Mouse (Mus musculus): ENCODE results near the gene Kif16b. TPM values are rescaled to one million over a fixed set of nuclear protein-coding genes. Genes with fewer than 3 reads are reported as not detected.

Kif16b gene
- total and polyA plus RNA-seq, 2 experiments from 2014 or later: 2.7 to 9.9 TPM

GRCm38 (mm10) chr2:142625756-142626155 lies 275.6 kb downstream of the Kif16b start:
- H3K36me3 ChIP-seq (ENCODE audit: insufficient read depth): no peaks in the 10 kb centered on the region
- whole genome bisulfite sequencing: 64% methylated on average over 4 of the region's 4 CpGs
- ATAC-seq (peak; percentile 55; the same call in 1 of the 2 replicates), DNase-seq (no peak)
- H3K4me1 ChIP-seq (ENCODE audit: insufficient read depth): no peaks in the 10 kb centered on the region
- H3K4me3 ChIP-seq (ENCODE audit: low read depth, low read length): no peak overlapping the region
- no peak for TF ChIP-seq CTCF (IDR thresholded peaks at IDR 0.05; ENCODE audit: low read depth)
- no peaks in the 10 kb centered on the region for H3K9me3 ChIP-seq (ENCODE audit: low read length)
- H3K27ac ChIP-seq (ENCODE audit: low read depth, low read length): no peak overlapping the region
- no peak overlapping the region for H3K4me2 ChIP-seq (ENCODE audit: low read depth)
- H3K9ac ChIP-seq: no peak overlapping the region
- no peaks in the 10 kb centered on the region for H3K27me3 ChIP-seq (ENCODE audit: insufficient read depth, low read length)

- ATAC-seq: no peak
Measured at GRCm38 (mm10) chr2:142625101-142625500, 276.2 kb downstream of the Kif16b start.

GRCm38 (mm10) chr2:142624254-142624653 lies 277.1 kb downstream of the Kif16b start:
- no peak overlapping the region for H3K9ac ChIP-seq
- H3K4me2 ChIP-seq (ENCODE audit: low read depth): no peak overlapping the region
- no peaks in the 10 kb centered on the region for H3K9me3 ChIP-seq (ENCODE audit: low read length)
- H3K4me3 ChIP-seq (ENCODE audit: low read depth, low read length): no peak overlapping the region
- H3K27me3 ChIP-seq (ENCODE audit: insufficient read depth, low read length): no peaks in the 10 kb centered on the region
- 88% methylated on average over 2 of the region's 2 CpGs for WGBS
- no peak for DNase-seq
- no peaks in the 10 kb centered on the region for H3K36me3 ChIP-seq (ENCODE audit: insufficient read depth)
- TF ChIP-seq CTCF (IDR thresholded peaks at IDR 0.05; ENCODE audit: low read depth): no peak
- no peaks in the 10 kb centered on the region for H3K4me1 ChIP-seq (ENCODE audit: insufficient read depth)
- no peak for ATAC-seq
- no peak overlapping the region for H3K27ac ChIP-seq (ENCODE audit: low read depth, low read length)

More at GRCm38 (mm10) chr2:142625101-142625500, 276.2 kb downstream of the Kif16b start:
- no peak for TF ChIP-seq CTCF (IDR thresholded peaks at IDR 0.05; ENCODE audit: low read depth)
- Histone ChIP-seq H3K4me1 (ENCODE audit: insufficient read depth) (no peaks in the 10 kb centered on the region), H3K36me3 (ENCODE audit: insufficient read depth) (no peaks in the 10 kb centered on the region), H3K4me2 (ENCODE audit: low read depth) (no peak overlapping the region), H3K27me3 (ENCODE audit: insufficient read depth, low read length) (no peaks in the 10 kb centered on the region), H3K27ac (ENCODE audit: low read depth, low read length) (no peak overlapping the region), H3K9ac (no peak overlapping the region), H3K9me3 (ENCODE audit: low read length) (no peaks in the 10 kb centered on the region), H3K4me3 (ENCODE audit: low read depth, low read length) (no peak overlapping the region)
- WGBS: 79% methylated on average over 3 of the region's 3 CpGs
- DNase-seq: no peak

- H3K36me3 ChIP-seq (ENCODE audit: insufficient read depth): no peaks in the 10 kb centered on the region
- no peak overlapping the region for H3K9ac ChIP-seq
- no peaks in the 10 kb centered on the region for H3K27me3 ChIP-seq (ENCODE audit: insufficient read depth, low read length)
- 94% methylated on average over 4 of the region's 4 CpGs for WGBS
- H3K4me3 ChIP-seq (ENCODE audit: low read depth, low read length): no peak overlapping the region
- no peaks in the 10 kb centered on the region for H3K9me3 ChIP-seq (ENCODE audit: low read length)
- DNase-seq (no peak), ATAC-seq (no peak)
- H3K4me1 ChIP-seq (ENCODE audit: insufficient read depth): no peaks in the 10 kb centered on the region
- no peak overlapping the region for H3K4me2 ChIP-seq (ENCODE audit: low read depth)
- H3K27ac ChIP-seq (ENCODE audit: low read depth, low read length): no peak overlapping the region
- no peak for TF ChIP-seq CTCF (IDR thresholded peaks at IDR 0.05; ENCODE audit: low read depth)
Measured at GRCm38 (mm10) chr2:142621152-142621551, 280.2 kb downstream of the Kif16b start.

GRCm38 (mm10) chr2:142619926-142620325 lies 281.4 kb downstream of the Kif16b start:
- no peak overlapping the region for H3K4me3 ChIP-seq (ENCODE audit: low read depth, low read length)
- no peaks in the 10 kb centered on the region for H3K4me1 ChIP-seq (ENCODE audit: insufficient read depth)
- H3K27ac ChIP-seq (ENCODE audit: low read depth, low read length): no peak overlapping the region
- no peaks in the 10 kb centered on the region for H3K9me3 ChIP-seq (ENCODE audit: low read length)
- H3K27me3 ChIP-seq (ENCODE audit: insufficient read depth, low read length): no peaks in the 10 kb centered on the region
- no peak overlapping the region for H3K4me2 ChIP-seq (ENCODE audit: low read depth)
- no peak overlapping the region for H3K9ac ChIP-seq
- no peak for DNase-seq
- no peak for ATAC-seq
- H3K36me3 ChIP-seq (ENCODE audit: insufficient read depth): no peaks in the 10 kb centered on the region
- TF ChIP-seq CTCF (IDR thresholded peaks at IDR 0.05; ENCODE audit: low read depth): no peak

- Histone ChIP-seq H3K4me3 (ENCODE audit: low read depth, low read length) (no peak overlapping the region), H3K9ac (no peak overlapping the region), H3K4me2 (ENCODE audit: low read depth) (no peak overlapping the region), H3K9me3 (ENCODE audit: low read length) (no peaks in the 10 kb centered on the region), H3K4me1 (ENCODE audit: insufficient read depth) (no peaks in the 10 kb centered on the region), H3K27ac (ENCODE audit: low read depth, low read length) (no peak overlapping the region), H3K36me3 (ENCODE audit: insufficient read depth) (no peaks in the 10 kb centered on the region), H3K27me3 (ENCODE audit: insufficient read depth, low read length) (no peaks in the 10 kb centered on the region)
- ATAC-seq (peak; percentile 68), DNase-seq (peak; percentile 46)
- 70% methylated on average over 5 of the region's 5 CpGs for WGBS
- no peak for TF ChIP-seq CTCF (IDR thresholded peaks at IDR 0.05; ENCODE audit: low read depth)
Measured at GRCm38 (mm10) chr2:142614535-142614934, 286.8 kb downstream of the Kif16b start.

GRCm38 (mm10) chr2:142612359-142612953 lies 288.9 kb downstream of the Kif16b start:
- TF ChIP-seq CTCF (IDR thresholded peaks at IDR 0.05; ENCODE audit: low read depth): no peak
- H3K36me3 ChIP-seq (ENCODE audit: insufficient read depth): no peaks in the 10 kb centered on the region
- peaks cover 2% of the 10 kb centered on the region; the same call in 1 of the 2 replicates for H3K4me1 ChIP-seq (ENCODE audit: insufficient read depth)
- no peak overlapping the region for H3K9ac ChIP-seq
- no peak overlapping the region for H3K4me2 ChIP-seq (ENCODE audit: low read depth)
- no peaks in the 10 kb centered on the region for H3K9me3 ChIP-seq (ENCODE audit: low read length)
- DNase-seq (no peak), ATAC-seq (no peak)
- no peak overlapping the region for H3K27ac ChIP-seq (ENCODE audit: low read depth, low read length)
- H3K27me3 ChIP-seq (ENCODE audit: insufficient read depth, low read length): no peaks in the 10 kb centered on the region
- H3K4me3 ChIP-seq (ENCODE audit: low read depth, low read length): no peak overlapping the region
- 82% methylated on average over 5 of the region's 5 CpGs for WGBS
